Mouse (Mus musculus) limb, embryonic 11.5 days (tissue): ENCODE results near the gene Zic5. TPM values are rescaled to one million over a fixed set of nuclear protein-coding genes. Genes with fewer than 3 reads are reported as not detected.

ENCODE experiments used
- ATAC-seq: fragments of 200-750 bp; cut with Nextera tagmentation; 2 replicates; pipeline ENCODE4 v1.8.0; 2017; ENCODE audit warnings: low read depth; ENCODE audit not compliant: insufficient number of reproducible peaks, low FRiP score, low TSS enrichment
- DNase-seq: peaks from one replicate; pipeline ENCODE4 v3.0.0-alpha.2; 2015; ENCODE audit warnings: low spot score
- H3K27ac ChIP-seq: fragments of 300-500 bp; sonication (generic); replicated peaks from 2 replicates; pipeline ENCODE4 v1.5.1; 2014; ENCODE audit warnings: low read depth, mild to moderate bottlenecking, low read length
- H3K27me3 ChIP-seq: fragments of 300-500 bp; sonication (generic); 2 replicates; pipeline ENCODE4 v1.6.1; 2014; ENCODE audit warnings: mild to moderate bottlenecking, low read length, mixed read lengths; ENCODE audit not compliant: control insufficient read depth, insufficient read depth
- H3K36me3 ChIP-seq: fragments of 300-500 bp; sonication (generic); 2 replicates; pipeline ENCODE4 v1.6.1; 2014; ENCODE audit warnings: mild to moderate bottlenecking, low read length, moderate library complexity, mixed read lengths; ENCODE audit not compliant: control insufficient read depth, insufficient read depth
- H3K4me1 ChIP-seq: fragments of 300-500 bp; sonication (generic); 2 replicates; pipeline ENCODE4 v1.6.1; 2014; ENCODE audit warnings: low read length, mixed read lengths; ENCODE audit not compliant: control insufficient read depth, insufficient read depth
- H3K4me2 ChIP-seq: fragments of 300-500 bp; sonication (generic); 2 replicates; pipeline ENCODE4 v1.6.1; 2014; ENCODE audit warnings: low read depth, mild to moderate bottlenecking, moderate library complexity; ENCODE audit not compliant: severe bottlenecking
- H3K4me3 ChIP-seq: fragments of 300-500 bp; sonication (generic); 2 replicates; pipeline ENCODE4 v1.5.1; 2014; ENCODE audit warnings: low read depth, low read length
- H3K9ac ChIP-seq: fragments of 300-500 bp; sonication (generic); 2 replicates; pipeline ENCODE4 v1.6.1; 2014; ENCODE audit warnings: mild to moderate bottlenecking, low read length
- H3K9me3 ChIP-seq: fragments of 300-500 bp; sonication (generic); 2 replicates; pipeline ENCODE4 v1.6.1; 2016; ENCODE audit warnings: low read length; ENCODE audit not compliant: control insufficient read depth
- WGBS: fragments of 180-500 bp; shearing (Covaris S2); extraction: QIAGEN DNeasy Blood & Tissue Kit; methylation state at CpG from one replicate; pipeline ENCODE4 v1.1.7; 2014; 5-methylcytosine and 5-hydroxymethylcytosine counted together
- polyA plus RNA-seq: library from polyadenylated mRNA; unstranded; fragments of >200 nt; fragmentation: Nextera tagmentation; extraction: Ambion mirVana; gene quantifications from 2 replicates; pipeline ENCODE4 v1.2.1, GENCODE M21; 2014

Gene Zic5
- polyA plus RNA-seq, 1 experiment from 2014 or later: 11.3 TPM

GRCm38 (mm10) chr14:122472161-122472560 lies 6.7 kb upstream of the Zic5 start:
- Histone ChIP-seq H3K27ac (peak overlapping the region; percentile 42; the same call in 1 of the 2 replicates), H3K27me3 (peaks cover 13% of the 10 kb centered on the region), H3K4me1 (peaks cover 18% of the 10 kb centered on the region), H3K9ac (peak overlapping the region; percentile 56), H3K4me2 (peak overlapping the region; percentile 75), H3K4me3 (peak overlapping the region; percentile 20), H3K36me3 (no peaks in the 10 kb centered on the region), H3K9me3 (no peaks in the 10 kb centered on the region)
- ATAC-seq (no peak), DNase-seq (peak; percentile 62)
- 1% methylated on average over 13 of the region's 13 CpGs for WGBS

GRCm38 (mm10) chr14:122471449-122472085 lies 6.1 kb upstream of the Zic5 start:
- Histone ChIP-seq H3K4me1 (peaks cover 18% of the 10 kb centered on the region), H3K4me2 (peak overlapping the region; percentile 75), H3K27ac (no peak overlapping the region), H3K36me3 (no peaks in the 10 kb centered on the region), H3K9me3 (no peaks in the 10 kb centered on the region), H3K9ac (no peak overlapping the region), H3K4me3 (no peak overlapping the region), H3K27me3 (peaks cover 17% of the 10 kb centered on the region)
- WGBS: 10% methylated on average over 31 of the region's 31 CpGs
- ATAC-seq (no peak), DNase-seq (peak; percentile 26)

GRCm38 (mm10) chr14:122468971-122469755 lies 3.7 kb upstream of the Zic5 start:
- 1% methylated on average over 28 of the region's 28 CpGs for whole genome bisulfite sequencing
- Histone ChIP-seq H3K27ac (peak overlapping the region; percentile 67; the same call in 1 of the 2 replicates), H3K9ac (peak overlapping the region; percentile 43), H3K4me3 (peak overlapping the region; percentile 12), H3K4me1 (peaks cover 20% of the 10 kb centered on the region), H3K27me3 (peaks cover 22% of the 10 kb centered on the region), H3K4me2 (peak overlapping the region; percentile 55), H3K9me3 (no peaks in the 10 kb centered on the region), H3K36me3 (no peaks in the 10 kb centered on the region)
- ATAC-seq (no peak), DNase-seq (peak; percentile 77)

- 4% methylated on average over 23 of the region's 23 CpGs for WGBS
- Histone ChIP-seq H3K4me2 (peak overlapping the region; percentile 55), H3K36me3 (no peaks in the 10 kb centered on the region), H3K27me3 (peaks cover 18% of the 10 kb centered on the region), H3K4me3 (peak overlapping the region; percentile 12), H3K27ac (peak overlapping the region; percentile 67), H3K9ac (peak overlapping the region; percentile 1; the same call in 1 of the 2 replicates), H3K4me1 (peaks cover 17% of the 10 kb centered on the region), H3K9me3 (no peaks in the 10 kb centered on the region)
- peak; percentile 70 for DNase-seq
- ATAC-seq: no peak
These were observed 2.7 kb upstream of the Zic5 start for GRCm38 (mm10) chr14:122467926-122468841.

- H3K9ac ChIP-seq: no peak overlapping the region
- DNase-seq: no peak
- H3K27ac ChIP-seq: no peak overlapping the region
- H3K36me3 ChIP-seq: no peaks in the 10 kb centered on the region
- H3K4me3 ChIP-seq: no peak overlapping the region
- no peaks in the 10 kb centered on the region for H3K9me3 ChIP-seq
- no peak overlapping the region for H3K4me2 ChIP-seq
- peaks cover 25% of the 10 kb centered on the region for H3K4me1 ChIP-seq
- no peak for ATAC-seq
- H3K27me3 ChIP-seq: peaks cover 18% of the 10 kb centered on the region
- 50% methylated on average over 7 of the region's 7 CpGs for WGBS
These were observed 1.4 kb upstream of the Zic5 start for GRCm38 (mm10) chr14:122466756-122467362.

GRCm38 (mm10) chr14:122465931-122466490 lies 534 bp upstream of the Zic5 start:
- DNase-seq (no peak), ATAC-seq (no peak)
- Histone ChIP-seq H3K9me3 (no peaks in the 10 kb centered on the region), H3K9ac (peak overlapping the region; percentile 93; the same call in 1 of the 2 replicates), H3K27me3 (peaks cover 18% of the 10 kb centered on the region), H3K4me3 (peak overlapping the region; percentile 63), H3K36me3 (no peaks in the 10 kb centered on the region), H3K4me2 (peak overlapping the region; percentile 83), H3K27ac (0 out of 2 replicates have a peak overlapping the region, but pooled peaks have one; percentile 16), H3K4me1 (peaks cover 27% of the 10 kb centered on the region)
- WGBS: 21% methylated on average over 13 of the region's 13 CpGs

- under 1% methylated on average over 53 of the region's 62 CpGs for WGBS
- H3K36me3 ChIP-seq: no peaks in the 10 kb centered on the region
- peak overlapping the region; percentile 63 for H3K4me3 ChIP-seq
- H3K9ac ChIP-seq: peak overlapping the region; percentile 93
- H3K27ac ChIP-seq: peak overlapping the region; percentile 96
- H3K27me3 ChIP-seq: peaks cover 16% of the 10 kb centered on the region
- ATAC-seq: 0 out of 2 replicates have a peak, but pooled peaks have one; percentile 6
- no peak for DNase-seq
- H3K4me1 ChIP-seq: peaks cover 31% of the 10 kb centered on the region
- no peaks in the 10 kb centered on the region for H3K9me3 ChIP-seq
- H3K4me2 ChIP-seq: peak overlapping the region; percentile 83
These were observed 1.1 kb downstream of the Zic5 start for GRCm38 (mm10) chr14:122464351-122464762.
